Mouse (Mus musculus): ENCODE results near the gene Acot3.

DNA sequence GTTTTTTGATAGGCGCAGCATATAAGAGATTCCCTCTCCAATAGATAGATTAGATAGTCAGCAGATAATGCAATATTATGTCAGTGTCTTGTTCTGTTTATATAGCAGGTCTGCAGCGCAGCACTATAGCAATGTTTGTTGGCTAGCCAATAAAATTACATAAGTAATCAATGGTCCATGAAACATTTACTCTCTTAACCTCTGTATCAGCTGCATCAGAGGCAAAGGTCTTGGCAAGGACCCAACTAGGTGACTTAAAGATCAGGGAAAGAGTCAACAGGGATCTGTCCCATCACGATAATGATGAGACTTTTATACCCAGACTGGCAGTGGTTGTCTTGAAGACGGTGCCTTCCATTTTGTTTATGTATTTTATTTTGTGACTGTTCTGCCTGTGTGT lies 19.1 kb upstream of the Acot3 start:
- TF ChIP-seq GATA1 (IDR thresholded peaks at IDR 0.05; ENCODE audit: borderline replicate concordance, low read length), result no peak
- TF ChIP-seq FLI1 (IDR thresholded peaks at IDR 0.05; ENCODE audit: low read length), result no peak

All from megakaryocyte, embryonic 14.5 days (primary cell).